Mouse (Mus musculus) ovary, postnatal 36 days (tissue): Measurements from ENCODE around the gene Rsl1.
"Not testable (repeated sequence)": the region's sequence is repeated elsewhere in the genome, so short reads cannot be mapped to it uniquely, and the experiment has no call there.

ENCODE experiments used
- DNase-seq: peaks from one replicate; pipeline ENCODE4 v3.0.0; 2022; ENCODE audit warnings: low spot score, mixed read lengths

The Rsl1 gene

GRCm38 (mm10) chr13:67172991-67173722, at the start of gene Rsl1:
Gene Rsl1, plus strand, starts transcription at chr13:67173182.
- DNase-seq: peak; percentile 67

- DNase-seq: no peak
These were observed 48.5 kb upstream of the Rsl1 start for GRCm38 (mm10) chr13:67124460-67124859.

- not testable (repeated sequence) for DNase-seq
These were observed 45.5 kb upstream of the Rsl1 start for GRCm38 (mm10) chr13:67127507-67127906.

GRCm38 (mm10) chr13:67128038-67128721, 44.8 kb upstream of the Rsl1 start:
- peak; percentile 69 for DNase-seq

GRCm38 (mm10) chr13:67166122-67166521, 6.9 kb upstream of the Rsl1 start:
- DNase-seq: not testable (repeated sequence)

- DNase-seq: no peak
These were observed 707 bp downstream of the Rsl1 start for GRCm38 (mm10) chr13:67173723-67174055.

GRCm38 (mm10) chr13:67194340-67194894, 21.4 kb downstream of the Rsl1 start, which contains the start of gene Zfp455:
Gene Zfp455, plus strand, starts transcription at chr13:67194506.
- DNase-seq: peak; percentile 51

GRCm38 (mm10) chr13:67201656-67202055, 28.7 kb downstream of the Rsl1 start:
- DNase-seq: no peak

GRCm38 (mm10) chr13:67214015-67214607, 41.1 kb downstream of the Rsl1 start:
- no peak for DNase-seq
